Mouse (Mus musculus) layer of hippocampus, postnatal 14 days (tissue): Measurements from ENCODE around the gene Camkmt. TPM values are rescaled to one million over a fixed set of nuclear protein-coding genes. Genes with fewer than 3 reads are reported as not detected.

Source experiments
- DNase-seq, 2 experiments: peaks; one replicate each; pipeline ENCODE4 v3.0.0; 2021 to 2022; ENCODE audit warnings: low spot score in 2 of 2, mixed read lengths in 1 of 2
- total RNA-seq, 2 experiments: library from RNA; stranded (reverse); gene quantifications; 2 replicates each; pipeline ENCODE4 v1.2.3; 2021

Camkmt gene
- total RNA-seq, 2 experiments from 2014 or later, result 11.8 to 12.7 TPM

DNA sequence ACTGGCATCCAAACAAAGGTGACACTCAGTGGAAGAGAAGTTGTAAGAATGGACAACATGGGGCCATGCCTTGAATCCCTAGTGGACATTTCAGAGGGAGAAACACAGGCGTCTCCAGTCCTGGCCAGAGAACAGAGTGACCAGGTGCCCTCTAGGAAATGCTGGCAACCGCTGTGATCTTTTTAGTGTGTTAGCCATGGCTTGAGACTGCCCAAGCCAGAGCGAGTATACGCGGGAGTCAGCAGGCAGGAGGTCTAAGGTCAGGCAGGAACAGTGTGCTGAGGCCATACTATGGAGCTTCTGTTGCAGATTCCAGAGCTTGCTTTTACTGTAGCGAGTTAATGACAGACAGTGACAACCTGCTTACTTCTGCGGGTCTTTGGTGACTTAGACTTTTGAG is 270.7 kb downstream of the Camkmt start:
- no peak for DNase-seq

DNA sequence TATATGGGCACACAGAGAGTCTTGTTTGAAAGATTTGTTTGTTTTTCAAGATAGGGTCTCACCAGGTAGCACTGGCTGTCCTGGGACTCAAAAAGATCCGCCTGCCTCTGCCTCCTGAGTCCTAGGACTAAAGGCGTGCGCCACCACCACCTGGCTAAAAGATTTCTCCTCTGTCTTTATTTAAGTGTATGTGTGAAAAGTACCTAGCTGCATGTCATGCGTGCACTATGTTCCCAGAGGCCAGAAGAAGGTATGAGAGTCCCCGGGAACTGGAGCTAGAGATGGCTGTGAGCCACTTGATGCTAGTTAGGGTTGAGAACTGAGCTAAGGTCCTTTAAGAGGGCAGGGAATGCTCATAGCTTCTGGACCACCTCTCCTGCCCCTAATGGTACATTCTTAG is 277.0 kb downstream of the Camkmt start:
- DNase-seq, result no peak

DNA sequence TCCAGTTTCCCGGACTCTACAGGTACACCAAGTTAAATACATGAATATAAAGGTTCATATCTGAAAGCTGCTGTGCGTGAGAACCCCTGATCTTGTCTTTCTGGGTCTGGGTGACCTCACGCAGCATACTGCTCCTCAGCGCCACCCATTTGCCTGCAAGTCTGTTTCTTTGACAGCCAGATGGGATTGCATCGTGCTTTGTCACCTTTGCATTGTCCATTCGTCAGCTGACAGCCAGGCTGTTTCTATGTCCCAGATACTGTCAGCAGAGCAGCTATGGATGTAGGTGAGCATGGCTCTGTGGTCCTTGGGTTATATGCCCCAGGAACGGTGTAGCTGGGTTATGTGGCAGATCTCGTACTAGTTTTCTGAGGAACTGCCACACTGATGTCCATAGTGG is 278.4 kb downstream of the Camkmt start:
- DNase-seq, result no peak

DNA sequence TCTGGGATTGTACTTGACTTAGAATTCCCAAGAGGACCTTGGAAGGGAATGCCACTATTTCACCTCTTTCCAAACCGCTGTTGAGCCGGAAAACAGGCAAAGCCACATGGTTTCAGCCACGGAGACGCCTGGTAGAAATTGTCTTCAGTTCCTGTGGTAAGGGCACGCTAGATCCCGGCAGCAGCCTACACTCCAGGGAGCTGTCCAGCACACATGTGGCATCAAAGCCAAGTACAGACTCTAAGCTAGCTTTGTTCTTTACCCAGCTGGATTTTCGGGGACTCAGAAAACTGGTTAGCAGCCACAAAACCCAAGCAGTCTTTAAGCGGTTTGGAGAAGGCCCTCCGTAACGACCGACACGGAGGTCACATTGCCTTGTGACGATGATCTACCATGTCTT is 281.7 kb downstream of the Camkmt start:
- DNase-seq, result no peak

DNA sequence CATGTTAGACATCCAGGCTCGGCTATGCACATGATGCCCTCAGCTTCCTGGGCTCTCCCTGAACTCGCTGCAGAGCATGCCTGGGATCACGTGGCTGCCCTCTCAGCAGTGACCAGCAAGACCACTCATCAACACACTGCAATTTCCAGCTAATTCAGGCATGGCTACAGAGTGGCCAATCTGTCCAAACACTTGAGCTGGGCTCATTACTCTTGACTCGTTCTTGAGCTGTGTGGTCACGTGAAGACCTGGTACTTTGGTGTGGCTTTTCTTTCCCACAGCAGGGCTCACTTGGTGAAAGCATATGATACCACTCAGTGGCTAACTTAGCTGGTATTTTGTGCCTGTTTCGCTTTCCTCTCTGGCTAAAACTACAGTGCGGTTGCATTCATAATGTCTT is 282.2 kb downstream of the Camkmt start:
- no peak for DNase-seq

DNA sequence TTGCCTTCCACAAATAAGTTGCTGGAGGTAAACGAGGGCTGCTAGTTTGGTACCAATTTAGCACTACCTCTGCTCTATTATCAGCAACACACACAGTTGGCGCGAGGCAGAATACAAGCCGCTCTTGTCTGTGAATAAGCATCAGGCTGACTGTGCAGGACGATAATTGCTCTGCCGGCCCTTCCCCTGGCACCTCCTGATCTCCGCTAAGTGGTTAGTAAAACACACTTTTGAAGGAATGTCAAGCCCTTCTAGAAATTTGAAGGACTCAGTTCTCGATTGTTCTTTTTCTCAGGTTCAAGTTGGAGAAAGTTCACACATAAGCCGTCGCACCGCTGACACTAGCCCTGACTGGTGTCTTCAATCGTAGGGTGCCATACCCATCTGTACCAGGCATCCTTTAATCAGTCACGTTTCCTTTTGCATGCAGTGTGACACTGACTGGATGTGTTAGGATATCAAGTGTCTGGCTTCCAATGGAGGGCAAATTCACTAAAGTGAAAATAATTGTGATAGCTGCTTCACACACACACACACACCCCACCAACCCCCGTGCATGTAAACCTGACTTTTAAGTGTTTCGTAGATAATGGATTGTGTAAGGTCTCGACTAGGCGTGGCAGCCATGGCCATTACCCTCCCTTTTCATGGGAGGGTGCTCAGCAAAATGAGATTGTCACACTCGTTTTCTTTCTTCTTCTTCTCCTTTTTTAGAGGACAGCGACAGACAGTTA is 283.9 kb downstream of the Camkmt start:
- no peak for DNase-seq

DNA sequence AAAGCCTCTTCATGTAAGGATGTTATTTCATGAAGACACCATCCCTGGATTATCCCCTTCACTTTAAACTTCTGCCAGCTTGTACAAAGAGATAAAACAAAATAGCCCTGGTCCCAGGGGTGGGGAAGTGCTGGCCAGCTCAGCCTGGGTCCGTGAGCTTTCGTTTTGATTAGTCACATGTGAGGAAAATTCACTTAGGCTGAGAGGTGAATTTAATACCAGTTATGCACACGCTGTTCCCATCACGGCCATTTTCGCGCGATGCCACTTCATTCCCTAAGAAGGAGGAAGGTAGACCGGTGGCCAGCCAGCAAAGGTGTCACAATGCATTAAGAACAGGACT is 284.5 kb downstream of the Camkmt start:
- DNase-seq, result no peak

DNA sequence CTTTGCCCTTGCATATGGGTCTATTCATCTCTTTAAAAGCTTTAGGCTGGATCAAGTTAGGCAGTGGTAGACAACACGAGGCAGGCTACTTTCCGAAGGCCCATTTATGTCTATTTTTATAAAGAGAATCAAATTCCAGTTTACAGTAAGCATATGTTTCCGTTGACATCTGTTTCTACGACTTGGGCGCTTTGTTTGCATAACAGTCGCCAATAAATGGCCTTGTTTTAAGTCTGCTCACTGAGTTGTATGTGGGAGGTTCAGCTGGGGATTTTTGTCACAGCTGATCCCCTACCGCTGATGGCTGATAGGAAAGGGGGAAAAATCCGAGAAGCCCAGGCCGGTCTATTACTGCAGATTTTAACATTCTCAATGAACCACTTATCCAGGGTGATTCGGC is 285.2 kb downstream of the Camkmt start:
- no peak for DNase-seq

DNA sequence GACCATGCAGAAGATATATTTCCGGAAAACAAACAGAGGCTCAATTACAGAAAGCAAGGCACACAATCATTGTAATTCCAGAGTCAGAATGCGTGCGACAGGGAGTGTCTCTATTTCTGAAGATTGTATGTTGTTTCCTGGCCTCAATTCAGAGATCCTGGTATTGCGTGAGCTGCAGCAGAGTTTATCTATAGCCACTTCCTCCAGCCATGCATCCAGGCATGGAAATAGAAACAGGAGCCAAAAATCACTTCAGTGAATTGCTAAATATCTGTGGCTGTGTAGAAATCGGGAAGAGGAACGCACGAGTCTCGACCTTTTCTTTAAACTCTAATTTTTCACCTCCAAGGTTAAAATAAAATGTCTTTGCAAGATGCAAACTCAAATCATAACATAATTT is 287.1 kb downstream of the Camkmt start:
- DNase-seq, result no peak

DNA sequence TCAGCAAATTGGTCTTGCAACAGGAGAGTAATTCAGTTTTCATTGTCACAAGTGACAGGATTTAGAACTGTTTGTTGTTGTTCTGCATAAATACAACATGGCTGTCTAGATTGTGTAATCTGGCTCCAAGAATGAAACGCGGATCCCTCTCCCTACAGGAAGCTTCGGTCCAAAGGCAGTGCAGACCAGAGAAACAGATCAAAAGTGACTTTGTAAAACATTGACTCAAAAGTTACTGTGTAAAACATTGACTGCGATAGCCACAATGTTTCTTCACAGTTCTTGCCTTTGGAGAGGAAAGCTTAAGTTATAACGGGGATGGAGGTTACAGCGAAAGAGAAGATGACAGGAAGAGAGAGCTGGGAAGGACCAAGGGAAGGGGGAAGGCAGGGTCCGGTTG is 288.7 kb downstream of the Camkmt start:
- DNase-seq, result no peak

DNA sequence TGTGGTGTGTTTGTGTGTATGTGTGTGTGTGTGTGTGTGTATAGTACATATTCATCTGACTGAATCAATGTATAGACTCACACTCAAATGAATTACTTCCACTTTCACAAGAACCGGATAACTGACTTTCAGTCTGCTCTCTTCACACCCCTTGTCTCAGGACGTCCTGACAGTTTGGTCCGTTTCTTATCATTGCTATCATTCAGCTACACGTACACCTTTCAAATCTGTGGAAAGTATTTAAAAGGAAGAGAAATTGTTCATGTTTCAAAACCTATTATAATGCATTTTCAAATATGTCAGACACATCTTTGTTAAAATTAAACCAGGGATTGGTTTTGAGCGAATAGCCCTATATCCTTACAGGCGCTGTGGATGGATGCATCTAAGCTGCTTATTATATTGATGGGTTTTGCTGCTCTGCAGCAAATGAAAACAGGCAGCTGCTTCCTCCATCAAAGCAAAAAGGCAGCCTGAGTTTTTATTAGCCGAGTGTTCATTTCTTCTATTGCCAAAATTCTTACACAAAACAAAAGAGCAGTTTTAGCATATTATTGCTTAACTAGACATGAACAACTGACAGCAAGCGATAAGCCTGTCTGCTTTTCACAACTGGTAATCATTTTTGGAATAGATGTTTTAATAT is 291.3 kb downstream of the Camkmt start:
- DNase-seq, result no peak

DNA sequence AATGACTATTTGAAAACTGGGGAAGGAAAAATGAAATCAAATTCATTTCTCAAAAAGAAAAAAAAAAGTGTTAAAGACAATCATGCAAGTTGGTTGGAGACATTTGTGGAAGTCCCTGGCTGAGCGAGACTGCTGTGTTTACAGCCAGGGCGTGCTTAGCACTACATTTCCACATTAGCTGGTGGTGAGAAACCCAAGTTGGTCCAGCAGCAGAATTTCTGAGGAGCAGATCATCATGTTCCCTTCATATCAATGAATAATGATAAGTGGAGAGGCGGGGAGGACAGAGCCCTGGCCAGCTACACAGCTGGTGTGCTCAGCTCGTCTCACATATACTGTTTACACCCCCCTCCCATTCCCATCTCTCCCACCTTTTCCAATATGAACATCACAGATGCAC is 292.0 kb downstream of the Camkmt start:
- no peak for DNase-seq

DNA sequence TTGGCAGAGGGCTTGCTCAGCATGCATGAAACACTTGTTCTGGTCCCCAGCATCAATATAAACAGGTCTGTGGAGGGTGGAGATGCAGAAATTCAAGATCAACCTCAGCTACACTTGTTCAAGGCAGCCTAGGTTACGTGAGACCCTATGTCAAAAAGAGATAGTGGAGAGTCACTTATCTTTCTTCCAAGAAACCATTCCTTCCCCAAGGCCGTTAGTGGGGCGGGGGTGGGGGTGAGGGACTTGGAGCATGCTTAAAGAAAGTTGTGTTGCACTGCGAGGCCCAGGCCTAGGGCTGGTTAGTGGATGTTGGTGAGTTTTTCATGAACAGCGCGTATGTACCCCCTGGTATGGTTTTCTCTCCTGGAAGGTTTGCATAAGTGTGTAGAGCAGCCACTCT is 292.6 kb downstream of the Camkmt start:
- DNase-seq, result no peak

DNA sequence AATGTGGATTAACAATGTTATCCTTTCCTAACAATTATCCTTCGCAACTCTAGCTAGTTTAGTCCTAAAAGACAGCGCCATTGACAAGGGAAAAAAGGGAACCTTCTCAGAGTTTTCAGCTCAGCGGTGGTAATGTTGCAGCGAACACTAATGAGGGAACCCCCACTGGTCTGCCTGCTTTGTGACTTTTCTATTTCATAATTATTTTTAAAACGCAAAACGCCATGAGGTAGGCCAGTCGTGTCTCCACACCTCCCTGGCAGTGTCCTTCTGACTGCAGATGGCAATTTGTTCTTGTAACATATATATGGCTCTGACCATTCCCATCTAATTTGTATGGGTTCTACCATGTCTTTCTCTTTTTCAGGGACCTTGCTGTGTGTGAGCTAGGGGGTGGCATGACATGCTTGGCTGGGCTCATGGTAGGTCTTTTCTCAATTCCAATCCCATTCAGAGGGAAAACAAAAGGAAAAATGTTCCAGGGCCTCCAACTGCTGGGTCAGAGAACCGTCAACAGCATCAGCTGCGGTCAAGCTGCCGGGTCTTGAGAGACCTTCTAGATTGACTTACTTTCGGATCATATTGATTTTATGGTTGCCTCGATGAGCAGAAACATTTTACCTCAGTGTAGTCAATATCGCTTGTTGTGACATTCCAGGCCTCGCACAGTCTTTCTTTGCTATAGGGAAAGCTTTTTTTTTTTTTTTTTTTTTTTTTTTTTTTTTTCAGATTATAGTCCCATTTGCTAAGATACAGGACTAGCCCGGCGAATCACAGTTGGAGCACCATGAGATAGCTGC is 302.9 kb downstream of the Camkmt start:
- no peak for DNase-seq

DNA sequence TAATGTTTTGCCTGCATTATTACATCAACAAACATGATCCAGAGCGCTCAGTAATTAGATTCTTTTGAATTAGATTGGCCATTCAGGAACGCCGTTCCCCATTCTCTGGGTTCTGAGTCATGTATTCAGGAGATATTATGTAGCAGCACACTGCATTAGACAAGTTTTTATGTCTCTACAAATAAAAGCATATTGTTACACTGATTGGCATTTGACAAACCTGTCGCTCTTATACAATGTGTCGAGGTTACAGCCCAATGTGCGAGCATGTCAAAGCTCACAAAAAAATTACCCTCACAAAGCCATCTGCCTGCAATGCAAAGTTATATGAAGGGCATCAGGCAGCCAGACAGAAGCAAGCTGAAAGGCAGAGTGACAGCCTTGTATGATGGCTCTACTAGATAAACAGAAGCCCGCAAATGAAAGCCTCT is 303.6 kb downstream of the Camkmt start:
- DNase-seq, result no peak

DNA sequence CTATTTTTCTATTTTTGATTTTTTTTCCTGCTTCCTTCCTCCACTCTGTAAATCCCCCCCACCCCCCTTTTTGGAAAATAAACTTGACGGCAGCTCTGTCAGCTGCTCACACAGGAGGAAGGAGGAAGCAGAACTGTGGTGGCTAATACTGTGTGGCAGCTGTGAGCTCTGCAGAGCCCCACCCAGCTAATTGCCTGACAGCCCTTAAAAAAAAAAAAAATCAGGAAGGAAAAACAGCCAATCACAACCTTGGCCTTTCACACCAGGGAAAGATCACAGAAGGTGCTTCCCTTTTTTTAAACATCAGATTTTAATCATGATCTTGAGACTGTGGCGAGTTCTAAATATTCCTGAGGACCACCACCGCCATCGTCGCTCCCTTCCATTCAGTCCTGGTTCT is 305.1 kb downstream of the Camkmt start:
- no peak for DNase-seq

DNA sequence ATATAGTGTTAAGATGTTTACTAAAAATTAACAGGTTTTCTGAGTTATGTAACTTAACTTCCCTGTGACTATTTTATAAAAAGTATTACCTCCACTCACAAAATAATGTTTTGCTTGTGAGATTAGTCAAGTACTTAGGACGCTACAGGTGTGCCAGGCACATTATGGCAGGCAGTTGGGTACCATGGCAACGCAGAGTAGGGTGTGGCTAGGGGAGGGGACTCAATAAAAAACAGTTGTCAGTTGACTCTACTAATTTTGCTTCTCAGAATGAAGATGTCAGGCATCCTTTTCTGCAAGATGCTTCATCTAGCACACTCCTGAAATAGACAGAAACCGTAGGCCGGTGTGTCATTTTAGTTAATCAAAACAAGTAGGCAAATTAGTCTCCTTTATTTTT is 310.4 kb downstream of the Camkmt start:
- DNase-seq, result no peak

DNA sequence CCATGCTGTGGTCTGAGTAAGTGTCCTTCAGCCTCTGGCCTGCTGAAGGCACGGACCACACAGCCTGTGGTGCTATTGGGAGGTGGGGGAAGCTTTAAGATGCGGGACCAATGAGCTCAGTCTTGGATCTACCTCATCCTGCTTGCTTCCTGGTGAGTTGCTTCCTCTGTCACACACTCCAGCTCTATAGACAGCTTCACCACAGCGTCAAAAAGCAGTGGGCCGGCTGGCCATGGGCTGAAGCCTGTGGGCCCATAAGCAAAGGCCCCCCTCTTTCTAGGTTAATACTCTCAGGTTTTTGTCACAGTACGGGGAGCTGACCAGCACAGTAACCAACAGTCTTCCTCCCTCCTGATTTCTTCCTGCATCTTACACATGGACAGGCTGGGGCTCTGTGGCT is 314.8 kb downstream of the Camkmt start:
- DNase-seq, result no peak

DNA sequence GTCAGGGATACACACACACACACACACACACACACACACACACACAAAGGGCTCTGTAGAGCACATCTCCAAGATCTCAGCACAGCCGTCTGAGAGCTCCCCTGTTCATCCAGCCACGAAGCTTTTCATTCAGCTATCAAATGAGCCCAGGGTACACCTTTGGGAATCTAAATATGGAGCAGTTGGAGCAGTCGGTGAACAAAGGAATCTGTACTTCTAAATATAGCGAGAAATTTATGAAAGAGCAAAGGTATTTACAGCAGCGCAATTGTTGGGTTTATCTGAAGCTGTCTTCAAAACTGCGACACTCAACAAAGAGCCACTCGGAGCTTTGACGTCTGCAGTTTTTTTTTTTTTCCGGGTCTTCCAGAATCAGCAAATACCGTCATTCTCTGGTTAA is 315.8 kb downstream of the Camkmt start:
- no peak for DNase-seq

DNA sequence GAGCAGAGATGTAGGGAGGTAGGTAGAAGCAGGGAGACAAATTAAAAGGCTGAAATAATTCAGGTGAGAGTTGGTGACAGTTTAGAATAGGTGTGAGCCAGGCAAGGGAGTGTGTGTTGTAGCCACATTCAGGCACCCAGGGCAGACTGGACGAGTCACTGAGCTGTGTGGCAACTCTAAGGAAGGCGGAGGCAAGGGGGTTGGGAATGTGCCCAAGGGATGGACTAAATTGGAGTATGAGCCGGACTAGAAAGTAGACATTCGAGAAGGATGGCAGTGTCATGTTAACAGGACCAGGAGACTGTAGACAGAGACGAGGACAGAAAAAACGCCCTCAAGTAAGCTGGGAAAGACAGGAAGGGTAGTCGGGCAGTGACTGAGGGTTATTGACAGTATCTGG is 338.5 kb downstream of the Camkmt start:
- DNase-seq, result no peak

DNA sequence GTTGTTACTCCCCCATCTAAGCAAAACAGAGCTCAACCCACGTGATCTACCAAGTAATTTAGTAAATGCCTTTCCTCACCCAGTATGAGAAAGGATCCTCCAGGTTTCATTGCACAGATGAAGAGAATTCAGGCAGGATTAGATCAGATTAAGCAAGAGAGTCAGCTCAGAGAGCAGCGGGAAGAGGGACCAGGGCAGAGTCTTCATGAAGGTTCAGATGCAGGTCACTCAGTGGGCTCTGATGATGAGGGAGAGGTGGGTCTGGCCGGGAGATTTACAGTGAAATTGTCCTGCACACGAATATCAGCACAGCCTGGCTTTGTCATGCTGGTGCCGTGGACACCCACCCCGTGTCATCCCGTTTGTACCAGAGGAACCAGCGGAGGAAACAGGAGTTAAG is 342.6 kb downstream of the Camkmt start:
- DNase-seq, result no peak

DNA sequence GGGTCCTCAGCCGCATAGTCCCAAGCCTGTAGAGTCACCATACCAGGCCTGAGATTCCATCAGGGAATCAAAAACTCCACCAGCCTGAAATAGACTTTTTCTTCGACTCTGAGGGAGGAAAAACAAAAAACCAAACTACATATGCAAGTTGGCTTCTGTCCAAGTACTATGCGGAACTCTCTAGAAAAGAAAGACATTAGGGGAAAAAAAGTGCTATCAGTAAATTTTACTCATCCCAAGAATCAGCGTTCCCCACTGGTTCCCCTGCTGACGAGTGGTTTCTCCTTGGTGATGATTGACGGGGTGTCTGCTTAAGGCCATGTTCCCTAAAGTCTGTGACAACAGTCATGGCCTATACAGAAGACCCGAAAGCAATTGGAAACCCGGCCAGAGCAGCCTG is 352.7 kb downstream of the Camkmt start:
- DNase-seq, result no peak
